Mouse (Mus musculus) left cerebral cortex, postnatal 25 days (tissue): ENCODE data around the gene C2cd4c. TPM values are rescaled to one million over a fixed set of nuclear protein-coding genes. Genes with fewer than 3 reads are reported as not detected.
A peak's percentile ranks its signal among the peaks of the same experiment; 100 is the strongest.

ENCODE experiments used
- DNase-seq, 2 experiments: peaks; one replicate each; pipeline ENCODE4 v3.0.0; 2022; ENCODE audit warnings: low spot score in 2 of 2, mixed read lengths in 1 of 2
- intact Hi-C: fragments of 180-260 bp; cut with DNase I; formaldehyde crosslinking; loops from one replicate; pipeline ENCODE4 v1.15.1; 2025
- total RNA-seq, 2 experiments: library from RNA; stranded (reverse); gene quantifications; 2 replicates each; pipeline ENCODE4 v1.2.3; 2021

The C2cd4c gene
- 10 to 100 TPM; 15.2 to 18.6 TPM for total RNA-seq

GRCm38 (mm10) chr10:79613578-79614304, at the start of gene C2cd4c:
Gene C2cd4c, minus strand, starts transcription at chr10:79614025.
- intact Hi-C loops, result no loop called here
- DNase-seq, result peak; percentile 78 to 81

GRCm38 (mm10) chr10:79661861-79662260, 48.0 kb upstream of the C2cd4c start:
- intact Hi-C loops, result no loop called here
- DNase-seq, result no peak

GRCm38 (mm10) chr10:79660298-79660697, 46.5 kb upstream of the C2cd4c start:
- intact Hi-C loops, result no loop called here
- DNase-seq, result no peak

- no peak for DNase-seq
- intact Hi-C loops, result no loop called here
These were observed 45.0 kb upstream of the C2cd4c start for GRCm38 (mm10) chr10:79658829-79659228.

GRCm38 (mm10) chr10:79654946-79655395, 41.1 kb upstream of the C2cd4c start:
- peak; percentile 47 to 56 for DNase-seq
- intact Hi-C loops, result no loop called here

GRCm38 (mm10) chr10:79652789-79653188, 39.0 kb upstream of the C2cd4c start:
- intact Hi-C loops, result no loop called here
- DNase-seq, result no peak

GRCm38 (mm10) chr10:79649070-79649751, 35.4 kb upstream of the C2cd4c start:
- DNase-seq, result peak; percentile 82 to 87
- intact Hi-C loops, result loop anchor here (1.0 kb wide), 1 partner anchor 54 kb away; no protein-coding TSS in a partner anchor

GRCm38 (mm10) chr10:79645711-79646110, 31.9 kb upstream of the C2cd4c start, which contains the start of gene Odf3l2:
Gene Odf3l2, minus strand, starts transcription at chr10:79645738.
- DNase-seq, result no peak
- intact Hi-C loops, result no loop called here

- intact Hi-C loops, result no loop called here
These were observed 24.8 kb upstream of the C2cd4c start for GRCm38 (mm10) chr10:79638486-79639204.

GRCm38 (mm10) chr10:79637128-79638110, 23.6 kb upstream of the C2cd4c start, which contains the start of gene Shc2:
Gene Shc2, minus strand, starts transcription at chr10:79637918.
- DNase-seq, result peak; percentile 83 to 91
- intact Hi-C loops, result no loop called here

More at GRCm38 (mm10) chr10:79638486-79639204, 24.8 kb upstream of the C2cd4c start:
- peak; percentile 54 to 82 for DNase-seq

GRCm38 (mm10) chr10:79636287-79636686, 22.5 kb upstream of the C2cd4c start:
- intact Hi-C loops, result no loop called here
- no peak for DNase-seq

- intact Hi-C loops, result no loop called here
- DNase-seq, result peak in 1 of 2 experiments; percentile 76
These were observed 19.4 kb upstream of the C2cd4c start for GRCm38 (mm10) chr10:79633006-79633777.

- intact Hi-C loops, result no loop called here
- DNase-seq, result peak; percentile 55 to 81
These were observed 17.6 kb upstream of the C2cd4c start for GRCm38 (mm10) chr10:79631432-79631831.

GRCm38 (mm10) chr10:79628377-79628776, 14.6 kb upstream of the C2cd4c start:
- DNase-seq, result no peak
- intact Hi-C loops, result no loop called here

- intact Hi-C loops, result no loop called here
- no peak for DNase-seq
These were observed 12.3 kb upstream of the C2cd4c start for GRCm38 (mm10) chr10:79626156-79626555.

GRCm38 (mm10) chr10:79625398-79625797, 11.6 kb upstream of the C2cd4c start:
- intact Hi-C loops, result no loop called here
- DNase-seq, result no peak

GRCm38 (mm10) chr10:79623950-79624349, 10.1 kb upstream of the C2cd4c start:
- intact Hi-C loops, result no loop called here
- no peak for DNase-seq

GRCm38 (mm10) chr10:79616376-79616775, 2.6 kb upstream of the C2cd4c start:
- no peak for DNase-seq
- intact Hi-C loops, result no loop called here
